Mouse (Mus musculus) adrenal gland, postnatal 14 days (tissue): Measurements from ENCODE around the gene Mstn. TPM values are rescaled to one million over a fixed set of nuclear protein-coding genes. Genes with fewer than 3 reads are reported as not detected.

Experiments used
- DNase-seq: peaks from one replicate; pipeline ENCODE4 v3.0.0; 2021; ENCODE audit warnings: mixed read lengths
- long read RNA-seq, 2 experiments: library from polyadenylated mRNA; stranded (forward); transcript quantifications; one replicate each; pipeline ENCODE4 v2.0.0; 2021
- total RNA-seq: library from RNA; stranded (reverse); gene quantifications from 2 replicates; pipeline ENCODE4 v1.2.3, GENCODE M21; 2021

Mstn gene
- not detected in 2 replicates for total RNA-seq
- long read RNA-seq, experiment 1, result 0 reads
- long read RNA-seq, experiment 2, result 0 reads

- DNase-seq, result no peak
Measured at GRCm38 (mm10) chr1:53061340-53061739, at the start of gene Mstn. TSS of gene Mstn (plus strand) at chr1:53061640.

GRCm38 (mm10) chr1:53014716-53015115, 46.7 kb upstream of the Mstn start:
- DNase-seq, result no peak

- no peak for DNase-seq
Measured at GRCm38 (mm10) chr1:53015606-53016005, 45.8 kb upstream of the Mstn start.

- DNase-seq, result no peak
Measured at GRCm38 (mm10) chr1:53018746-53019505, 42.5 kb upstream of the Mstn start.

- no peak for DNase-seq
Measured at GRCm38 (mm10) chr1:53020079-53020478, 41.4 kb upstream of the Mstn start, which contains the start of gene 1700019D03Rik. TSS of gene 1700019D03Rik (minus strand) at chr1:53020179.

GRCm38 (mm10) chr1:53032550-53032949, 28.9 kb upstream of the Mstn start:
- DNase-seq, result no peak

- no peak for DNase-seq
Measured at GRCm38 (mm10) chr1:53037443-53037871, 24.0 kb upstream of the Mstn start.

- no peak for DNase-seq
Measured at GRCm38 (mm10) chr1:53049763-53050427, 11.5 kb upstream of the Mstn start.

- DNase-seq, result peak; percentile 71
Measured at GRCm38 (mm10) chr1:53053087-53054022, 8.1 kb upstream of the Mstn start.

GRCm38 (mm10) chr1:53059106-53059505, 2.3 kb upstream of the Mstn start:
- no peak for DNase-seq

GRCm38 (mm10) chr1:53060499-53060898, 941 bp upstream of the Mstn start:
- no peak for DNase-seq

GRCm38 (mm10) chr1:53061871-53062608, 600 bp downstream of the Mstn start:
- no peak for DNase-seq

- no peak for DNase-seq
Measured at GRCm38 (mm10) chr1:53063921-53064320, 2.5 kb downstream of the Mstn start.

- DNase-seq, result no peak
Measured at GRCm38 (mm10) chr1:53069726-53070514, 8.5 kb downstream of the Mstn start.

GRCm38 (mm10) chr1:53070664-53071175, 9.3 kb downstream of the Mstn start:
- peak; percentile 37 for DNase-seq

GRCm38 (mm10) chr1:53076656-53077055, 15.2 kb downstream of the Mstn start:
- no peak for DNase-seq

GRCm38 (mm10) chr1:53079876-53080275, 18.4 kb downstream of the Mstn start:
- DNase-seq, result peak; percentile 35

GRCm38 (mm10) chr1:53080603-53081002, 19.2 kb downstream of the Mstn start:
- DNase-seq, result no peak

- no peak for DNase-seq
Measured at GRCm38 (mm10) chr1:53085256-53085655, 23.8 kb downstream of the Mstn start.

GRCm38 (mm10) chr1:53085991-53086390, 24.6 kb downstream of the Mstn start:
- DNase-seq, result no peak

- DNase-seq, result no peak
Measured at GRCm38 (mm10) chr1:53093180-53093579, 31.7 kb downstream of the Mstn start.
